Mouse (Mus musculus) heart, adult 2 months (tissue): ENCODE data around the gene Faap20.

Source experiments
- CTCF ChIP-seq: fragments of 200-600 bp; IDR thresholded peaks from 2 replicates; pipeline ENCODE4 v1.8.1; 2022; ENCODE audit warnings: antibody characterized with exemption, mild to moderate bottlenecking, moderate library complexity
- EP300 ChIP-seq: fragments of 200-500 bp; IDR thresholded peaks from 2 replicates; pipeline ENCODE4 v1.6.1; 2011; ENCODE audit warnings: low read depth, low read length, control low read depth; ENCODE audit not compliant: insufficient read depth

DNA sequence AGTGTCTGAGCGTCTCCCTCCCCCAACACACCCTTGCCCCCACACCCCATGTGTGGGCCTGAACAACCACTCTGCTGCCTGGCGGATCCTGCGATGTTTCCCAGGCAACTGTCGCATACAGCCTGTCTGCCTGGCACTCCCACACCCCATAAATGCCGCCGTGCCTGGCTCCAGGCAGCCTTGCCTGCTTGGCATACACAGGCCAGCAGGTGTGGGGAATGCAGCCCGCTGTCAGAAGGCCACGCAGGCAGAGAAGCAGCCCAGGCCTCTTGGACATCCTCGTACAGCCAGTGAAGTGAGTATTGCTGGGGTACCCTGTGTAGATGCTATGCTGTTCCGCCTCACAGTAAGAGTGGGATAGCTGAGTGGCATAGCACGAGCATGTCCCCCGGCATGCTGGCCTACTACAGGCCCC is 2.9 kb upstream of the Faap20 start:
- TF ChIP-seq CTCF (no peak), EP300 (no peak)
